Mouse (Mus musculus): ENCODE results near the gene Krtap31-1.
"Not testable (repeated sequence)": the region's sequence is repeated elsewhere in the genome, so short reads cannot be mapped to it uniquely, and the experiment has no call there.

The Krtap31-1 gene

GRCm38 (mm10) chr11:99907620-99908019 is at the start of gene Krtap31-1:
Gene Krtap31-1 (plus strand): TSS chr11:99907920.
- no peak for DNase-seq

GRCm38 (mm10) chr11:99858761-99859160 is 49.0 kb upstream of the Krtap31-1 start:
- DNase-seq, result no peak

- DNase-seq, result not testable (repeated sequence)
Measured at GRCm38 (mm10) chr11:99864176-99864575, 43.5 kb upstream of the Krtap31-1 start, which contains the start of gene Gm11559. Gene Gm11559 (plus strand): TSS chr11:99864476.

- DNase-seq, result not testable (repeated sequence)
Measured at GRCm38 (mm10) chr11:99873089-99873488, 34.6 kb upstream of the Krtap31-1 start, which contains the start of gene Krtap9-1. Gene Krtap9-1 (plus strand): TSS chr11:99873389.

GRCm38 (mm10) chr11:99878887-99879286 is 28.8 kb upstream of the Krtap31-1 start, which contains the start of gene Gm11567:
Gene Gm11567 (plus strand): TSS chr11:99879187.
- not testable (repeated sequence) for DNase-seq

- no peak for DNase-seq
Measured at GRCm38 (mm10) chr11:99914451-99914850, 6.7 kb downstream of the Krtap31-1 start, which contains the start of gene Gm11565. Gene Gm11565 (plus strand): TSS chr11:99914751.

- DNase-seq, result no peak
Measured at GRCm38 (mm10) chr11:99935991-99936390, 28.3 kb downstream of the Krtap31-1 start, which contains the start of gene Krtap31-2. Gene Krtap31-2 (plus strand): TSS chr11:99936291.

- no peak for DNase-seq
Measured at GRCm38 (mm10) chr11:99937751-99938264, 30.1 kb downstream of the Krtap31-1 start.

- DNase-seq, result no peak
Measured at GRCm38 (mm10) chr11:99948175-99948574, 40.5 kb downstream of the Krtap31-1 start, which contains the start of gene Krtap9-5. Gene Krtap9-5 (plus strand): TSS chr11:99948475.
